Mouse (Mus musculus) spleen, postnatal 14 days (tissue): ENCODE measurements around the gene Tnrc6c.
A peak's percentile ranks its signal among the peaks of the same experiment; 100 is the strongest.

Experiments
- DNase-seq, 2 experiments: peaks; one replicate each; pipeline ENCODE4 v3.0.0; 2021 to 2022; ENCODE audit warnings: low spot score in 2 of 2

The Tnrc6c gene

DNA sequence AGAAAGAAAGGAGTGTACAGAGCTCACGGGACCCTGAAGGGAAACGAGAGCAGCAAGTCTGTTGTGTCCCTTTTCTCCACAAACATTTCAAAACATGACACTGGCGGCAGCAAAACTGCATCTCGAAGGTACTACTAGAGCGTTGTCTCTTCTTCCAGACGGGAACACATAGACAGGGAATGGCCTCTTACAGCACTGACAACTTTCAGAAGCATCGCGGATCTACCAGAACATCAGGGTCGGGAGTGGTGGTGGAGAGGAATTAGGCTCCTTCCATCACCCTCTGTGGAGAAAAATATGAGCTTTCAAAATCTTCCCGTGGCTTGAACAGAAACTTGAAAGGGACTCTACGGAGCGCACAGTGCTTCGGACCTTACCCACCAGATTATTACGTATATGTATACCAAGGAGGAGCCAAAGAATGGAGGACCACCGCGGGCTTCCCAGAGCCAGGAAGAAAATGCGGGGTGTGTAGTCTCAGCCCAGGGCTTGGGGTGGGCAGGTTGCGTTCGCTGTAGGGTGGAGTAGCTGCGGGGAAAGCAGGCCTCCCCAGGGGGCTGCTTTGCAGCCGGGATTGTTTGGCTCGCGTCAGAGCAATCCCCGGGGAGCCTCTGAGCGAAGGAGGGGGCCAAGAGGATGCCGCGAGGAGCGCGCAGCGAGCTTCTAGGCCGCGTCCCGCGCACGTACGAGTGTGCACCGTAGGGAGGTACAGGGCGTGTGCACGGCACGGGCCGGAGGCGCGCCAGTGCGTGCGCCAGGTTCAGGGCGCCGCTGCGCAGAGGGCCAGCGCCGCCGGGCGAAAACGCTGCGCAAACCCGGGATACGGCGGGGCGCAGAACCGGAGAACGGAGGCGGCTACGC is at the start of gene Tnrc6c:
Gene Tnrc6c (plus strand): TSS at position 799 of the 861 bp plus-strand sequence.
- DNase-seq, result peak; percentile 50 to 60

DNA sequence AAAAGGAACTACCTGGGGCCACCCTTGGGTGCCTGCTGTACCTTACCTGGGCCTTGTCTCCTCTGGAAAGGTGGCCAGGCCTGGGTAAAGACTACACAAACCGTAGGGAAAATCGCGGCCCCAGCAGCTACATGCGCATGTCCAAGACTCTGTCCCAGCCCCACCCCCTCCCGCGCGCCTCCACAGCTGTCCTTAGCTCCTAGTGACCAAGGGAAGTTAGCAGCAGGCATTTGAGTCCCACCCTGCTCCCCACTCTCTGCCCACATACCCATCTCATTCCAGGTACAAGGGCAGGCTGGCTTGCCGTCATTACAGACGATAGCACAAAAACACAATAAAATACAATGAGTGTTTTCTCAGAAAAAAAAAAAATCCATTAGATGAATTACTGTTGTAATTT is 48.0 kb upstream of the Tnrc6c start:
- DNase-seq, result no peak

DNA sequence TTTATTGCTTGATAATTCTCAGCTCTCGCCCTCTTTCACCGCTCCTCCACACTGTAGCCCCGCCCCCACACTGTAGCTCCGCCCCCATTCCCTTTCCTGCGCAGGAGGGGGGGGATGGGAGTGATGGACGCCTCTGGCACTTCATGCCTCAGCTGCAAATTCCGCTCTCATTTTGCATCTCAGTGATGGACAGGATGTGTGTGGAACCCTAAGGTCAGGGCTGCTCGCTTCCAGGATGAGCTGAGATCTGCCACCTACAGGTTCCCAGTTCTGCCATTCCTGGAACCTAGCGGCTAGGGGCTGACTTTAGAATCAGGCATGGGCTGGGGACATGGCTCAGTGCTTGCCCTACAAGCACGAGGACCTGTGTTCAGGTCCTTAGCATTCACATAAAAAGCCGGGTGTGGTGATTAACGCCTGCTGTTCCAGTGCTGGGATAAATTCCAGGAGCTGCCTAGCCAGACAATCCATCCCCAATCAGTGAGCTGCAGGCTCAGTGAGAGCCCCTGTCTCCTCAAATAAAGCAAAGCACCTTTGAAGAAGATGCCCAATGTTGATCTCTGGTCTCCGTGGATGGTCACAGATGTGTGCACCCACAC is 47.4 kb upstream of the Tnrc6c start:
- DNase-seq, result no peak

DNA sequence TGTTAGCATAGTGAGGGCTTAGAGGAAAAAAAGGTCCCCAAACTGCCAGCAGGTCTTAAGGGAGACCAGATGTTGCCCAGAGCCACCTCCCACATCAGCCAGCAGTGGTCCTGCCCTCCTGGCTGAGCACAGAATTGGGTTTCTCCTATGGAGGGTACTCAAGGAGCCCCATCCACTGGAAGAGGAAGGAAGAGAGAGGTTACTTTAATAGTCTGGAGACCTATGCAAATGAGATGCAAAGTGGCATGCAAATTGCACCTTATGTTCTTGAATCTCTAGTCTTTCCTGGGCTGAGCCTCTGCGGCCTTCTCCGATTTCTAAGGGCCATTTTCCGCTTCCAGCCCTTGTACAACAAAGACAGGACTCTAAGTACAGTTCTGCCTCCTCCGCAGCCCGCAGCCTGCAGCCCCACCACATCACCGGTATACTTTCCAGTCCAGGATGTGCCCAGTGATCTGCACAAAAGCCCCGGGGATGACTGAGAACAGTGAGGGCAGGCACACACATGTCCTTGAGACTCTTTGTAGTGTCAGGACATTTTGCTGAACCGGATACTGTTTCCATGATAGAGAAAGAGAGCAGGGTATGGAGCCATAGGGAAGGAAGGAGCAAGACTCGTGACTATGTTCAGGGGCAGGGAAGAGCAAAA is 45.8 kb upstream of the Tnrc6c start:
- DNase-seq, result no peak

DNA sequence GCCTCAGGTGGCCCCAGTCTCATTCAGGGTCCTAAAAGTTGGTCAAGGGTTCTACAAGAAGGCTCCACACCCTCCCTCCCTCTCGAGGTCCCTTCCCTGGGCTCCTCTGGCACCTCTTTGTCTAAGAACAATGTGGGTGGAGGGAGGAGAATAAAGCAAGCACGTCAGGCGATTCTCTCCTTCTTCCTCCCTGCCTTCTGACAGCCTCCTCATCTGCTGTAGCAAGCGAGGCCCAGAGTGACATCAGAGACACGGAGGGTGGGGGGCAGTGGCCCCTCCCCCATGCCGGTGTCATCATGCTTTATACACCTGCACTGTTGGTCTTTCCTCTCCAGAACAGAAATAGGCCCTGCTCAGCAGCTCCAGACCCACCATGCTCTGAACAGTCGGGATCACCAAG is 45.1 kb upstream of the Tnrc6c start:
- DNase-seq, result no peak

DNA sequence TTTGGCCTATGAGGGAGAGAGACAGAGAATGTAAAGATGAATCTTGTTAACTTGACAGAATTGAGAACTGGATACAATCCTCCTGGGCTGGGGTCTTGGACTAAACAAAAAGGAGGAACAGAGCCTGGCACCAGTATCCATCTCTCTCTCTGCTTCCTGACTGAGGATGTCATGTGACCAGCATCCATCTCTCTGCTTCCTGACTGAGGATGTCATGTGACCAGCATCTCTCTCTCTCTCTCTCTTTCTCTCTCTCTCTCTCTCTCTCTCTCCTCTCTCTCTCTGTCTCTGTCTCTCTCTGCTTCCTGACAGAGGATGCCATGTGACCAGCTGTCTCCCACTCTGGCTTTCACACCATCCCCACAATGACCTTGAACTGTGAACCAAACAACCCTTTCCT is 43.5 kb upstream of the Tnrc6c start:
- no peak for DNase-seq

DNA sequence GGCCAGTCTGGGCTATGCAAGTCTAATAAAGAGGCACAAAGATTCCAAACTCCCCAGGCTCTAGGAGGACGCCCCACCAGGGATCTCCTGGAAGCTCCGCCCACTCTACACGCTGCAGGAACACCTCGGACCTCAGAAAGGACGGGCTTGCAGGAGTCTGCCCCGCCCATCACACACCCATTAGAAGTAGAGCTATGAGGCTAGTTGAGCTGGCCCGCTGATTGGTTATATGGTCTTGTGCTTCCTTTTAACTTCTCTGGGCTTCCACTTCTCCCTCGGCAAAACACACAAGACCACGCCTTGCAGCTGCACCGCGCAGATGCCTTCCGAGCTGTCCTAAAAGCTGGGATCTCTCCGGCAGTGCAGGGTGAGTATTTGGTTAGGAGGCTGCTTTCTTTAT is 43.0 kb upstream of the Tnrc6c start:
- peak; percentile 15 to 28 for DNase-seq

DNA sequence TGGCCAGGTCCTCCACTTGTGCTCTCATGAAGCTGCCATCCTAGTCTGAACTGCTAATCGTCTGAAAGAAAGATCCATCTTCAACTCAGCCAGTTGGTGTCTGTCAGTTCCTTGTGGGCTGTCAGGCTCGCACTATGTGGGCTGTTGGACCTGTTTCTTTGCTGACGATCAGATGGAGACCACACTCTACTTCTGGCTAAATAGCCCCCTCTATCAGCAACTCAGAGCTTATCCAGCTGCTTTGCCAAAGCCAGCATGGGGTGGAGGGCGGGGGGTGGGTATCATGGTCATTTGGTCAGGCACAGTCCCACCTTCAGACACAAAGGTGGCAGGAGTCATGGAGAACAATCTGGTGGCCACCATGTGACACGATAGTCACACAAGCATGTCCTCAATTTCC is 42.2 kb upstream of the Tnrc6c start:
- no peak for DNase-seq

DNA sequence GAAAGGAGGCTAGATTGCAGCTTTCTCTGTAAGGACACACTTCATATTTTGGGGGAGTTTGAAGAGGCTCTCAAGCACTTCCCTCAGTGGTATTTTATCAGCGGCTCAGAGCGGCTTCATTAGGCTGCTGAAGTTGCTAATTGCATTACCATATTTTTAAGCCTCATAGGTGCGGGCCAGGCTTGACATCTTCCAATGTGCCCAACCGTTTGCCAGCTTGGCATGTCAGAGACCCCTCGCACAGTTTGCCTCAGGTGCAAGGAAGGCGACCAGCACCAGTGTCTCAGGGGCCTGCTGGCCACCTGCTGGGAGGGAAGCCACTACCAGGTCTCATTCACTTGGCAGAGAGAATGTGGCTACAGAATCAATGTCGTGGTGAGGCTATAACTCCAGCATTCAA is 41.2 kb upstream of the Tnrc6c start:
- no peak for DNase-seq

DNA sequence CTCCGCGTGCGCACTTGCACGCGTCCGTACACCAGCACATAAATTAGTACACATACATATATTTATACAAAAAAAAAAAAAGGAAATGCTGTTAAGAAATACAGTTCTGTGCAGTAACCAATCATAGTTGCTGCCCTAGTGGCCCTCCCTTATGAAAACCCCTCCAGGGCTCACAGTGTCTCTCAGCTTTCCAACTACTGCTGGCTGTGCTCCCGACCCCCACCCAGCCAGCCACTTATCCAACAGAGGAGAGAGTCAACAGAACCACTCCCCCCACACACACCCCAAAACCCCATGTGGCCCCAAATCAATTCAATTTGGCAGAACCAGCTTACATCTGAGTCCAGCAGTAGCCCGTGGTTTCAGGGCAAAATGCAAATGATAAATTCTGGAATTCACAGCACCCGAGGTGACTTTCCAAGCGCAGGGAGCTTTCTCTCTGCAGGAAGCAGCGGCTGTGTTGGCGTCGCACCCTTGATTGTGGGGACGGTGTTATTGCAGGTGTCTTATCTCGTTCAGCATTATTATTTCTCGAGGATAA is 36.7 kb upstream of the Tnrc6c start:
- DNase-seq, result no peak

DNA sequence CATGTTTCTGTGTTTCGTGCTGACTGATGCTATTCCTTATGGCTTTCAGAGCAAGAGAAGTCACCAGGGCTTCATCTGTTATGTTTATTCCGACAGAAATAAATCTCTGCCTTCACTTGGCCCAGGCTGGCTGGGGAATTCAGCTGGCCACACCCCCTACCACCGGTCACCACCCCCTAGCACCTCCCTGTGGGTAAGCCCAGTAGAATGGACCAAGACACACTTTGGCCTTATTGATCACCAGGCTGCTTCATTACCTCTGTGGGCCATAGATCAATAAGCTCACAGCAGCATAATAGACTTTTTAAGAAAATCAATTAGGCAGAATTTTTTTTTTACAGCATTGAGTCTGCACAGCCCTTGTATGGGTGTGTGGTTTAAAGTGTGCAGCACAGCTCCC is 35.9 kb upstream of the Tnrc6c start:
- no peak for DNase-seq

DNA sequence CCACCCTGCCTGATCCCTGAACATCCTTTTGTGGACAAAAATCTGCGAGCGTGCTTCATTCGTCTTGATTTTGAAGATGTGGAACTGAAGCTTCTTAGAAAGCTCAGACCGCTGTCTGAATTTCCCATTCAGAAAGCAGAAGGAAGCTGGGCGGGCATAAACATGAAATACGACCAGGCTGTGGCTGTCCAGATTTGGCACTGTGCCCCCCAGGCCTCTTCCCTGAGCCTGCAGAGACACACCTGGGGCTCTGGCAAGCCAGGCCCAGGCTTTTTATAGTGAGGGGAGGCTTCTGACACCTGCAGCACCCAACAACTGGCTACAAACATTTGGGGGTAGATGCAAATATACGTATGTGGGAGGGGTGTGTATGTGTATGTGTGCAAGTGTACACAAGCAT is 35.3 kb upstream of the Tnrc6c start:
- DNase-seq, result no peak

DNA sequence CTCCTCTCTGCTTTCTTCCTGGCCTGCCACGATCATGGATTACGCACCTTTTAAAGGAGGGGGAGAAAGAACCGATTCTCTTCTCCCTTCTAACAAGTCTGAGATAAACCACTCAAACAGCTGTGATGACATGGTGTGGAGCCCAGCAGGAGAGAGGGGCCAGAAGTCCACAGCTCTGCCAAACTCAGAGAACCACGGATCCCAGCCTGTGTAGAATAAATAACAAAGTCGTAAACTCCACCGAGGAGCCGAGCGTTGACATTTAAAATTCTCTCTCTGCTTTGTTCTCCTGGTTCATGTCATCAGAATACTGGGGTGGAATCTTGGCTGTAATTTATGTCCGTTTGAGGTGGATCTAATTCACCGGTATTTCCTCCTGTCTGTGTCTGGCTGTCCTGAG is 34.5 kb upstream of the Tnrc6c start:
- DNase-seq, result no peak

DNA sequence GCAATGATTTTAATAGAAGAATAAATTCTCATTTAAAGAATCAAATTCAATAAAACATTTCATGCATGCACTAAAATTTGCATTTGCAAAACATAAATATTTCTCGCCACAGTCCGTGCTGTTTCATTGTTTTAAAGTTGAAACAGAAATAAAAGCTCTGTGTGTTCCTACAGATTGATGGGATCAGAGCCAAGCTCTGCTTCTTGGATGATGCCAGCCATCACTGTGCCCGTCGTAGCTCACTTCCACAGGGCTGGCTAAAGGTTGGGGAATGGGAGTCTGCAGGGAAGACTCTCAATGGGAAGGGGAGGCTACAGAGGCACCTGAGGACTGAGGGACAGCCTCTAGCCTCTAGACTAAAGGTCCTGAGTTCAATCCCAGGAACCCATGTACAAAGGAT is 28.9 kb upstream of the Tnrc6c start:
- no peak for DNase-seq

DNA sequence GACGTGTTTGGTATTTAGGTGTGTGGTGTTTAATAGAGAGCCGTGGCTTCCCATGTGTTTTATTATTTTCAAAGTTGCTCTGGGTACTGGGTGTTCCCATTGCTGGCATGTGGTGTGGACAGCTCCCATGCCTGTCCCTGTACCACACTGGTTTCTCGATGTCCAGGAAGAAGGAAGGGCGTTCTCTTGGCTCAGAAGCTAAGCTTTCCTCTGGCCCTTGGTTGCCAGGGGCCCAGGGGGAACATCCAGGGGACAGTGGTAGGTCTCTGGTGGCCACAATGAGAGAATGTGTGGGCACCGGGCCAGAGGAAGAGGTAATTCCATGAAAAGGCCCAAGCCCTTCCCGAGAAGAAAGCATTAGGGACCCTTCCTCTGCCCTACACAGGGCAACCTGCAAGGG is 27.5 kb upstream of the Tnrc6c start:
- DNase-seq, result no peak

DNA sequence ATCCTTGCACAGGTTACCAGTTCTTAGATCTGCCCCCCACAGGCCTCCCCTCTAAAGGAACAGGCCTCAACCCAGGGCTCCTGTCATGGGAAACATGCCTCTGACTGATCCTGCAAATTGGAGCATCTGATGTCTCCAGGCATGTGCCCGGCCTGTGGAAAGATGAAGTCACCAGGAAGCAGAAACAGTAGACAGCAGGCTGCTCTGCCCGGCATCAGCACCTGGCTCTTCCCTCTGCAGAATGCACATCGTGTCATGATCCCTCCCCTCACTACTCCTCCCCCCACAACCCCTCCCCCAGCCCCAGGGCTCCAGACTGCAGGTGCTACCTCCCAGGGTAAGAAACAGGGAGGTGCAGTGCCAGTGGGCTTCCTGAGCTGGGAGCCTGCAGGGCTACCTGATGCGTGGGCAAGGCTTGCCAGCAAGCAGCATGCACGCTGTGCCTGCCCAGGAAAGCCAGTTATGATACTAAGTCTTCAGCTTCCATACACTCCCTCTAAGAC is 27.0 kb upstream of the Tnrc6c start:
- no peak for DNase-seq

DNA sequence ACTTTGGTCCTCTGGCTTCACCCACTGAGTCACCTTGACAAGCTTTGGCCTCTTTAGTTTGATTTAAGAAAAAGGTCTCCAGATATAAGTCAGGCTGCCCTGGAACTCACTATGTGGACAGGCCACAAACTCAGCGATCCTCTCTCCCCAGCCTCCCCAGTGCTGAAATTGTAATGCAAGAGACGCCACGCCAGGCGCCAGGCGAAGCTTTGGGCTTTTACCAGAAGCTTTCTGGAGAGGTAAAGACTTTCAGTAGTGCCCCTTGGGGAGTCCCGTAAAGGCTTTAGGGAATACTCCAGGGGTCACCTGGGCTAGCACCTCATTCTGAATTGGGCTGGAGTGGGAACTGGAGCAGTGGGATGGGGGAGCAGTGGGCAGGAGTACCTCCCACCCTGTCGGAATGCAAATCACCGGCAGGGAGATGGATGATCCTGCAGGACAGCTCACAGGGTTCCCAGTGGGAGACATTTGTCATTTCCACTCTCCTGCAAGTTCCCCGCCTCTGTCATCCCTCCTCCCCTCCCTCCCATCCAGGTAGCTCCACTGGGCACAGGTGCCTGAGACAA is 26.3 kb upstream of the Tnrc6c start:
- no peak for DNase-seq

DNA sequence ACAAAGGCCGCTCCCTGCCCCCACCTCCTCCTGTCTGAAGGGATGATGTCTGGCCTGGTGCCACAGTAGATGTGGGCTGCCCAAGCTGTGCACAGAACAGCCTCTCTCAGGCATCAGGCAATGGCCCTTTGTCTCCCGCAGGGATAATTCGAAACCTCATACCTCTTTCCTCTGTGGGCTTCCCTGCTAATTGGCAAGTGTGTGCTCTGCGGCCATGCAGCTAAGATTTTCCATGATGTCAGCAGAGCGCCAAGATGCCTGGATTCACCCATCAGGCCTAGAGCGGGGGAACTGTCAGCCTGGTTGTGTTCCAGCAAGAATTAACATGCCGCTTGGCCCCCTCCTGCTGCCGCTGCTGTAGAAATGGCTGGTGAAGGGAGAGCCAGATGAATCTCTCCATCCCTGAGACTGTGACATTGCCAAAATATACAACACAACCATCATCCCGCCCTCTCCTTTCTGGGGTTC is 25.7 kb upstream of the Tnrc6c start:
- DNase-seq, result no peak

DNA sequence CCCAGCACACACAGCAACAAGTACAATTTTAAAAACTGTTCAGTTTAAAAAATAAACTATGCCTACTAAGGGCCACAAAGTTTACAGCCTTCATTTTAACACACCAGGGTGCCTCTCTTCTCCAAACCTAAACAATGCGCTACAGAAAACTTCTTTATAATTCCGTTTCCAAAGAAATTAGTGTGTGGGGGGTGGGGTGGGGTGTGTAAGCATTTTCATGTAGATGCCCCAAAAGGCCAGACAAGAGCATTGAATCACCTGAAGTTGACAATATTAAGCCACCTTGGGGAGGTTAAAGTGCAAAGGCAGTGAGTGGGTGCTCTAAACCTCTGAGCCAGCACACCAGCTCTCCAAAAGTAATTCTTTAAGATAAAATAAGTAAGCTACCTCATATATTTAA is 24.2 kb upstream of the Tnrc6c start:
- DNase-seq, result no peak

DNA sequence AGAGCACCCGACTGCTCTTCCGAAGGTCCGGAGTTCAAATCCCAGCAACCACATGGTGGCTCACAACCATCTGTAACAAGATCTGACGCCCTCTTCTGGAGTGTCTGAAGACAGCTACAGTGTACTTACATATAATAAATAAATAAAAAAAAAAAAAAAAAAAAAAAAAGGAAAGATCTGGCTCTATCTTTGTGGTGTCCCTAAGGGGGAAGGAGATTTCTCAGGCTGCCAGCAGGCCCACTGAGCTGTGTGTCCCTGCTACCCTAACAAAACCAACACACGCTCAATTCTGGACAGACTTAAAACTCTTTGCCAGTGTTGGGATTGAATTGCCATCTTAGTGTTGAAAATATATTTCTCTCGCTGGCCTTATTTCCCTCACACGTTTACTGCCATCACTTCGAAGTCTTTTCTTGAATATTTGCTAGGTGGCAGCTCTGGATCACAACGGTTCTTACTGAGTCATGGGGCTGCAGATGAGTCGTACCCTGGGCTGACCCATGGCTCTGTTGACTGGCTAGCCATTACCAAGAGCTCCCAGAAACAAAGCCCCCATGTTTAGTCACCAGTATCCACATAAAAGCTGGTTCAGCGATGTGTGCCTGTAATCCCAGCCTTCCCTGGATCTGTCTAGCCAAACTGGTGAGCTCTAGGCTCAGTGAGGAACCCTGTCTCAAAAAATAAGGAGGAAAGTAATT is 23.1 kb upstream of the Tnrc6c start:
- no peak for DNase-seq

DNA sequence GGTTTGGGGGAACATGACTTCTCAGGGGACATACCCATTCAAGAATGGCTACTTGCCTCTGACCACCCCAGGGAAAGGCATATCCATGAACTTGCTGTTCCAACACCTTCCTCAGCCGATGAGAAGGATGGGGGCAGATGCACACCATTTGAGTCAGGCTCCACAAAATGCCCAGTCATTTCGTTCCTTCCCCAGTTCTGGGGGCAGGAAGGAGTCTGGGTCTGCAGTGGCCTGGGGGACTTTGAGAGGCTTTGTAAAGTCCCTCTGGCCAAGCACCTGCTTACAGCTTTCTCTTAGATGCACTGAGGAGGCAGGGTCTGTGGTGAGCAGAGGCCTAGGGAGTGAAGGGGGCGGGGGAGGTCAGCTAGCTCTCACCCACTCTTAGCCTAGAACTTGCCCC is 20.8 kb upstream of the Tnrc6c start:
- DNase-seq, result no peak

DNA sequence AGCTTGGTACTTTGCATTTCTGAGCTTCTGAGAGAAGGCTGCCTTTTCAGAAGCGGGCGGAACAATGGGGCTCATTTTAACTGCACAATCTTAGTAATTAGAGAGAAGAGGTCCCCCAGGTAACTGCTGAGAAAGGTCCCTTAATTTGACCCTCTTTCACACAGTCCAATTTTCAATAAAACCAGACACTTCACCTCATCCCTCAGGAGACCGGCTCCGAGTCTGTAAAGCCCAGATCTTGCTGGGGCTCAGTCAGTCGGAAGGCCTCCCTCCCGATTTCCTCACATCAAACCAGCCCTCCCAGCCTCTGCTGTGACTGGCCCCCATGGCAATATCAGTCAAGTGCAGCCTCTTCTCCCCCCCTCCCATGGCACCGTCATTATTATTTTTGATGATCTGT is 15.7 kb upstream of the Tnrc6c start:
- DNase-seq, result no peak
